Mouse (Mus musculus): ENCODE results near the gene Zbtb46.

GRCm38 (mm10) chr2:181377230-181377629 lies 82.0 kb downstream of the Zbtb46 start:
- TF ChIP-seq POLR2A (IDR thresholded peaks at IDR 0.05; ENCODE audit: control insufficient read depth, low read depth, low read length), result no peak
- TF ChIP-seq CTCF (IDR thresholded peaks at IDR 0.05; ENCODE audit: control insufficient read depth, insufficient read depth, insufficient replicate concordance, low read depth, low read length), result no peak

All from testis, adult 2 months (tissue).